Mouse (Mus musculus): ENCODE data around the gene Rasgef1b.
"Not testable (repeated sequence)": the region's sequence is repeated elsewhere in the genome, so short reads cannot be mapped to it uniquely, and the experiment has no call there.

Gene Rasgef1b

DNA sequence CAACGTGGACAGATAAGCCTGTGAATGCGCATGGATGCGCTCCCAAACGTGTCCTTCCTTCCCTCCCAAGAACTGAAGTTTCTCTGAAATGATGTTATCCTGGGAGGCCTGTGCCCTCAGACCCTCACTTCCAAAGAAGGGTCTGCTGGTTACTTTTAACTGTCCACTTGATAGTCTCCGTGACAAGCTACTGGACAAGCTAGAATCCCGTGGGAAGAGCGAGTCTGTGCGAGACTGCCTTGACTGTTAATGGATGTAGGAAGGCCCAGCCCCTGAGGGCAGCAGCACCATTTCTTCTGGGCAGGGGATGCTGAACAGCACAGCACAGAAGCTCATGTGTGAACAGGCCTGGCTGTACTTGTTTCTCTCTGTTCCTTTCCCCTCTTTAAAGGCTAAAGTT is 496.5 kb downstream of the Rasgef1b start:
- DNase-seq (ENCODE audit: low read depth in 2 of 2, low spot score in 2 of 2), result no peak

DNA sequence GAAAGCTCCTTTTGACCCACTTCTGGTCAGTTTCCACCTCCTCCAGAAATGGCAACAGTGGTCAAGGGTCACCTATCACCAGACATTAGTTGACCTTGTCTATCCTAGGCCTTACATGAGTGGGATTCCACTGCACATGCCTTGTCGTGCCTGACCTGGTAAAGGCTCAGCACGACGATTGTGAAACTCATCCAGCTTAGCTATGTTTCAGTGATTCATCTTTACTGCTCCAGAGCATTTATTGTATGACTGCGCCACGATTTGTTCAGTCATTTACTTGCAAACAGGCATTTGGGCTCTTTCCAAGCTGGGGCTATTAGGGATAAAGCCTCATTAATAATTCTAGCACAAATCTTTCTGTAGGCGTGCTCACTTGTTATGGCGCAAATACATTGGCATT is 498.4 kb downstream of the Rasgef1b start:
- DNase-seq (ENCODE audit: low read depth in 2 of 2, low spot score in 2 of 2), result no peak

DNA sequence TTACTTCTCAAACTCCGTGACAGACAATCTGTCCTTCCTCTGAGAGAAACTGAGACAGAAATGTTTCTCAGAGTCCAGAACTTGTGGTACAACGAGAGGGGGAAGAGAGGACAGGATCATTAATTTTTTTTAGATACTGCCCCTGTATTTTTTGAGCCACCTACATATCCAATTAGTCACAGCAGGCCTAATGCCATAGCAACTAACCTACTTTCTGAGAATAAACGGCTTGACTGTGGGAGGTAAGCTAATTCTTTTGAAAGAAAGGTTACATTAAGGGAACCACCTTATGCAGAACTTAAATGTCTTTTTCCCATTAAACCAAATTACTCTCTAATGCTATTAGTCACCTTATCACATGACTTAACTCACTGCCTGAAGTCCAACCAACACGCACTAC is 501.5 kb downstream of the Rasgef1b start:
- no peak for DNase-seq (ENCODE audit: low read depth in 2 of 2, low spot score in 2 of 2)

- DNase-seq (ENCODE audit: low read depth in 2 of 2, low spot score in 2 of 2), result no peak
Measured at GRCm38 (mm10) chr5:99224571-99225011, 504.3 kb downstream of the Rasgef1b start.

DNA sequence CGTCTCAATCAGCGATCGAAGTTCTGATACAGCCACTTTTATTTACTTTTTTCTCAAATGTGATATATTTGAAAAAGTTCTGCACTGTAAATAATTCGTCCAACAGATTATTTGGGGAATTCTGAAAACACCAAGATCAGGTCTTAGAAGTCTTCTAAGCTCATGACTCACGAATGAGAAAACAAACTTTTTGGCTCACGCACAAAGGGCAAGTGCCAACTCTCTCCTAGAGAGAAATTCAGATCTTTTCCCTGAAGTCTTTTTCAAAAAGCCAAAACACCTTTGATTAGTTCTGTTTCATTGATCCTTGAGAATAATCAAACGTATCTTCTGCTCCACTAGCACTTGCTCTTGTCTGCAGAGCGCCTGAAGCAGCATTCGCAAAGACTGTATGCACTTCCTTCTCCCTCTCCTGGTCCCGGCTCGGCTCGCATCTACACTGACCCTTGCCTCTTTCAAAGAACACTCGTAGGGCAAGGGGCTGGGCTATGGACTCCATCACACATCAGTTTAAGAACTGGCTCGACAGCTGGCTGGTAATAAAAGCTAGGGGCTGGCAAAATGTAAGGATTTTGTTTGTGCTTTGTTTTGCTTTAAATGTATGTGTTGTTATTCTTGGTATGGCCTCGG is 504.9 kb downstream of the Rasgef1b start:
- DNase-seq (ENCODE audit: low read depth in 2 of 2, low spot score in 2 of 2), result no peak

GRCm38 (mm10) chr5:99218385-99218784 is 510.5 kb downstream of the Rasgef1b start:
- no peak for DNase-seq (ENCODE audit: low read depth in 2 of 2, low spot score in 2 of 2)

GRCm38 (mm10) chr5:99216588-99217152 is 512.2 kb downstream of the Rasgef1b start:
- DNase-seq (ENCODE audit: low read depth in 2 of 2, low spot score in 2 of 2), result not testable (repeated sequence)

DNA sequence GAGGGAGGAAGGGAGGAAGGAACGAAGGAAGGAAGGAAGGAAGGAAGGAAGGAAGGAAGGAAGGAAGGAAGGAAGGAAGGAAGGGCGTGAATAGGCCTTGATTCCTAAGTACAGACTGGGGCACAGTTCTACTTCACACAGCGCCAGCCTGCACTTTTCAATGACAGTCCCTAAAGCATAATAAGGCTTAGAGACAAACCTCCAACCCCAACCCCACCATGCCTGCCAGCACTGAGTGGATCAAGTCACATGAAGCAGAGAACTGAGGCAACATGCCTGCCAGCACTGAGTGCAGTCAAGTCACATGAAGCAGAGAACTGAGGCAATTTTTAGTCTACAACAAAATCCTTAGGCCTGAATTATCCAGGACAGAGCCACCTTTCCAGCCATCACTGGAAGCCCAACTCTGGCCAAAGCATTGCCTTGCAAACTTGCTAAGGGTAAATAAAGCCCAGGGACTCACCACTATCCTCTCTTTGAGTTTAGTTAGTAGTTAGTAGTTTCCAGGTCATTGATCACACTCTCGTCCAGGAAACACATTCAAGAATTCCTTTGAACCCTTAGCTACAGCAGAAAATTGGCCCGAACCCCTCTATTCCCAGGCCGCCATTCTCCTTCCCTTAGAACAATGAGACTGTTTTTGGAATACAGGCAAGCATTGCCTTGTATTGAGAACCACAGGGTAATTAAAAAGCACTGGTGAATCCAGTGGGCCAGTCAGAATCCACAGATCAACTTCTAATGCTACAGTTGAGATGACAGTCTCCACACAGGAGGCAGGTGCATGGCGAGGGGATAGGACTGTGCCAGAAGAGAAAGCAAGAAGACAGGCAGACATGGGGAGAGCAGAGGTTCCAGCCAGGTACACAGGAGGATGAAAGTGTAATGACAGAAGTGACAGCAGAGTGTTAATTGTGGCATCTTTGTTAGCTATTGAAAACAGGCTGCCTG is 513.4 kb downstream of the Rasgef1b start:
- DNase-seq (ENCODE audit: low read depth in 2 of 2, low spot score in 2 of 2), result no peak

GRCm38 (mm10) chr5:99214400-99214799 is 514.5 kb downstream of the Rasgef1b start:
- DNase-seq (ENCODE audit: low read depth in 2 of 2, low spot score in 2 of 2), result no peak

- no peak for DNase-seq (ENCODE audit: low read depth in 2 of 2, low spot score in 2 of 2)
Measured at GRCm38 (mm10) chr5:99213211-99213610, 515.7 kb downstream of the Rasgef1b start.

- DNase-seq (ENCODE audit: low read depth in 2 of 2, low spot score in 2 of 2), result no peak
Measured at GRCm38 (mm10) chr5:99203475-99203874, 525.4 kb downstream of the Rasgef1b start.

DNA sequence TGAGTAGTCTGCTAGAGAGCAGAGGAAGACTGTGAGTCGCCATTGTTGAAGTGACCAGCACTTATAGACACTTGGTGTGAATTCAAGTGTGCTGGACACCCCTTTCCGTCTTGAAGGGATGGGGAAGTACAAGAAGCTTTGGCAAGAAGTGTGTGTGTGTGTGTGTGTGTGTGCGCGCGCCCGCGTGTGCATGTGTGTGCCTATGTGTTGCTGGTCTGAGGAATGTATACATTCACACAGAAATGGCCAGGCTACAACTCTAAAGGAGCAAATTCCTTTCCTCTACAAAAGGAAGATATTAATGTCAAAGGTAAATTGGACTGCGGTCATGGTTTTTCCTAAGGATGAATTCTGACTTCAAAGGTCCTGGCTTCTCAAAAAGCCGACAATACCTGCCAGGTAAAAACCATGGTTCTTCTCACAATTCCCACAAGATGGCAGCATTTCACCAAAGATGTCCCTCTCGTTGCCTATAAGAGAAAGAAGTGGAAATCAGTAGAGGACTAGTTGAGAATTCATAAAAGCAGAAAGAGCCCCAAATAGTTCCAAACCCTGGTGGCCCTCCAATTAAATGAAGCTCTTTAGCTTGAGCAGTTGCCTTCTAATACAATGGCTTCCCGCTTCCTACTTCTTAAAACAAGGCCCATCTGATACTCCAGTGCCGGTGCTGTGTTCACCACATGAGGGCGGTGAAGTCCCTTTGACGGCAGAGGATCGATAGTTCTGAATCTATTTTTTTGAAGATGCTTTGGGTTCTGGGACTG is 526.6 kb downstream of the Rasgef1b start:
- peak in 1 of 2 experiments; percentile 0 for DNase-seq (ENCODE audit: low read depth in 2 of 2, low spot score in 2 of 2)

DNA sequence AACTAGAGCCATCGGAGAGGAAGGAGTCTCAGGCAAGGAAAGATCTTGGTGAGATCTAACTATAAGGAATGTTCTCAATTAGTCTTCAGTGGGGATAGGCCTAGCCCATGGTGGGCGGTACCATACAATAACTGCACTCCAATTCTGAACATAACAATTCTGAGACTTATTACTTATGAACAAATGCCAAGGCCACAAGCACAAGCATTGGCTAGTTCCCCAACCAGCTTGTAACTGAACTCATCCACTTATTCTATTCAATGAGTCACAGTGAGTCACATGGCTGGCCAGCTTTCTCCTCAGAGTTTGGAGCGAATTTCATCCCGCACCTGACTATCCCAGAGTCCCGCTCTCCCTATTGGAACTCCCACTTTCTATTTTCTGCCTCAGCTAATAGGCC is 533.4 kb downstream of the Rasgef1b start:
- no peak for DNase-seq (ENCODE audit: low read depth in 2 of 2, low spot score in 2 of 2)

DNA sequence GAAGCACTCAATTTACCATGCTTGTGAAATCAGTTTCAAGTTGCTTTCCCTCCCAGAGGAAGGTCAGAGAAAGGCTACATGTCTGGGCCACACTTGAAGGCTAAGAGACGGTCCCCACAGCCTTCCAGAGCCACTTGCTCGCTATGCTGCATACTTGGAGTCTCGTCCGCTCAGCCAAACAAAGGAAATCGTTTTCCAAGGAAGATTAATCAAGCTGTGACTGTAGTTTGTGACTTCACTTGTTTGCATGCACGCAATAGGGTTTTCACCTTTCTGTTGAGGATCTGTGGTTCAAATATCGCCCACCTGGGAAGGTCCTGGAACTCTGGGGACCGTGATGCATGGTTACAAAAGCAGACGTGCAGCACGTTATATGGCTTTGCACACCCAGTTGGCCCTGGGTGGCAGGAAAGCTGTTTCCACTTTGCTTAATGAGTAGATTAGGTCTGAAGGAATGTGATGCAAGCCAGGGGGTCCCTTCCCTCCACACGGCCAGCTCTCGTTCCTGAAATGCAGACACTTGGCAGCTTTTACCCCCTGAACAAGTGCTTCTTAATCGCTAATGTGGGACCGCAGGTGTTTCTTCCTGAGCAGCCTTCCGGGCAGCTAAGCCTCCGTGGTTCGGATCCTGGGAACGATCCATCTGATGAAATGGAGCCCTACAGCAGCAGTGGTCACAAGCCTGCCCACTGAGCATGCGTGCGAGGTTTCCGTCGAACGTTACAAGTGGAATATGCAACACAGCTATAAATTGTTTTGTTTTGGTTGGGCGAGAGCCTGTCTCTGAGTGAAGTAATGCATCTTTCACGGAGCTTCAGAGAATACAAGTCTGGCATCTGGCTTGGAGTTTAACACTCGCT is 537.7 kb downstream of the Rasgef1b start:
- no peak for DNase-seq (ENCODE audit: low read depth in 2 of 2, low spot score in 2 of 2)

- no peak for DNase-seq (ENCODE audit: low read depth in 2 of 2, low spot score in 2 of 2)
Measured at GRCm38 (mm10) chr5:99183637-99184036, 545.2 kb downstream of the Rasgef1b start.

GRCm38 (mm10) chr5:99174608-99175385 is 554.1 kb downstream of the Rasgef1b start:
- DNase-seq (ENCODE audit: low read depth in 2 of 2, low spot score in 2 of 2), result no peak

DNA sequence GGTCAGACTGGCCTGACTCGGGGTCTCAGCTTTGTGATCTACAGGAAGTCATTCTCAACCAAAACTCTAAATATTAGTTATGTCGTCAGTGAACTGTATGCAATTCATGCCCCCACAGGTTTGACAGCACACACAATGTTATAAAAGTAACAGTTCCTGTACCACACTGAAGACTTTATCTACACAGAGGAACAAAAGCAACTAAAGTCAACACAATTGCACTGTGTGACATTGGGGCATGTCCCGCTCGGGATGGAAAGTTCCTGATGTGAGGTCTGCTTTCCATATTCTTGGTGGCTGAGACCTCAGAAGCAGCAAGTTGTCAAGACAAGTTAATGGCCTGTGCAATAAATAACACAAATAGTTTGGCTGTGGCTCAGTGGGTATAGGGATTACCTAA is 559.0 kb downstream of the Rasgef1b start:
- DNase-seq (ENCODE audit: low read depth in 2 of 2, low spot score in 2 of 2), result no peak

DNA sequence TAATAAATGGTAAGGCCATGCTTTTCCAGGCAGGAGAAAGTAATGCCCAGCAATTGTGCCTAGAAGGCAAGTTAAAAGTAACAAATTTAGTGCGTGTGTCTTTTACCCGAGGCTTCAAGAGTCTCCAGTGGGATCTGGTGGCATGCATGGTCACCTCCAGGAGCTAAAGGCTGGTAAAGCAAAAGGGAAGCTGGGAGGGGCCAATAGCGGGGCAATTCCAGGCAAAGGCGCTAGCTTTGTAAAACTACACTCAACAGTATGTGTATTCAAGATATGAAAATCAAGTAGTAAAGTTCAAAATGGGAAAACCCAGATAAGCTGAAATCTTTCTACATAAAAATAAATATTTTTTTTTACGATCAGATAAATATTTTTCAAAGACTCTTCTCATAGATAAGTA is 561.1 kb downstream of the Rasgef1b start:
- DNase-seq (ENCODE audit: low read depth in 2 of 2, low spot score in 2 of 2), result no peak

Data from CD8-positive naive resting alpha-beta T cell, adult 2 months (primary cell).